Mouse (Mus musculus): ENCODE data around the gene Prrt1. TPM values are rescaled to one million over a fixed set of nuclear protein-coding genes. Genes with fewer than 3 reads are reported as not detected.

Prrt1 gene
- total and polyA plus RNA-seq, 3 experiments = 1.0 TPM; not detected in 2

GRCm38 (mm10) chr17:34651507-34652221, 22.3 kb downstream of the Prrt1 start:
- Histone ChIP-seq H3K4me1 (ENCODE audit: control insufficient read depth in 1 of 2, insufficient read depth in 2 of 2, low read length in 2 of 2) (peaks cover 0 to 8% of the 10 kb centered on the region in 2 experiments; a peak in 2 of 4 replicates), H3K27me3 (ENCODE audit: control insufficient read depth in 1 of 2, insufficient read depth in 2 of 2, low read length in 2 of 2) (no peaks in the 10 kb centered on the region), H3K9ac (ENCODE audit: control insufficient read depth, low read depth, low read length, poor library complexity, severe bottlenecking) (no peak overlapping the region), H3K27ac (ENCODE audit: control insufficient read depth, low read depth, low read length) (no peak overlapping the region), H3K9me3 (replicated peaks; ENCODE audit: insufficient read depth, low read length) (no peaks in the 10 kb centered on the region), H3K4me3 (ENCODE audit: control insufficient read depth in 1 of 2, insufficient read depth in 1 of 2, low read depth in 2 of 2, low read length in 2 of 2) (no peak overlapping the region), H3K79me2 (ENCODE audit: control insufficient read depth, insufficient read depth, low read length, poor library complexity) (peaks cover 15% of the 10 kb centered on the region), H3K36me3 (ENCODE audit: control insufficient read depth in 1 of 2, insufficient read depth in 2 of 2, low read length in 2 of 2) (peaks cover 0 to 5% of the 10 kb centered on the region in 2 experiments; a peak in 2 of 4 replicates)
- DNase-seq (ENCODE audit: low read depth, low spot score) = no peak
- peak; percentile 23 for TF ChIP-seq RAD21 (IDR thresholded peaks at IDR 0.05; ENCODE audit: low read depth, low read length)
- peak; percentile 30 to 73 (median 51); a peak in 5 of 6 replicates for TF ChIP-seq CTCF (IDR thresholded peaks at IDR 0.05 in 2 of 3, conservative IDR thresholded peaks at IDR 0.05 in 1 of 3; ENCODE audit: control insufficient read depth in 1 of 3, insufficient read depth in 1 of 3, low read depth in 2 of 3, low read length in 3 of 3, poor library complexity in 1 of 3, severe bottlenecking in 1 of 3)
- no peak for TF ChIP-seq TAL1 (IDR thresholded peaks at IDR 0.05; ENCODE audit: low read length)
- peak; percentile 37 for TF ChIP-seq SMC3 (IDR thresholded peaks at IDR 0.05; ENCODE audit: low read depth, low read length)
- TF ChIP-seq NELFE (IDR thresholded peaks at IDR 0.05; ENCODE audit: low read depth, low read length) = no peak
- TF ChIP-seq MYB (IDR thresholded peaks at IDR 0.05; ENCODE audit: low read depth, low read length) = no peak

GRCm38 (mm10) chr17:34652546-34652945, 23.2 kb downstream of the Prrt1 start:
- DNase-seq (ENCODE audit: low read depth, low spot score) = no peak
- TF ChIP-seq NELFE (IDR thresholded peaks at IDR 0.05; ENCODE audit: low read depth, low read length) (no peak), POLR2A (IDR thresholded peaks at IDR 0.05; ENCODE audit: control insufficient read depth in 1 of 2, insufficient read depth in 1 of 2, low read depth in 1 of 2, low read length in 2 of 2, poor library complexity in 1 of 2) (peak in 1 of 2 experiments; percentile 19; a peak in 1 of 4 replicates)
- H3K9me3 ChIP-seq (replicated peaks; ENCODE audit: insufficient read depth, low read length) = no peaks in the 10 kb centered on the region
- H3K4me1 ChIP-seq (ENCODE audit: control insufficient read depth in 1 of 2, insufficient read depth in 2 of 2, low read length in 2 of 2) = peaks cover 0 to 8% of the 10 kb centered on the region in 2 experiments; a peak in 2 of 4 replicates
- no peaks in the 10 kb centered on the region for H3K27me3 ChIP-seq (ENCODE audit: control insufficient read depth in 1 of 2, insufficient read depth in 2 of 2, low read length in 2 of 2)
- H3K27ac ChIP-seq (ENCODE audit: control insufficient read depth, low read depth, low read length) = no peak overlapping the region
- H3K4me3 ChIP-seq (ENCODE audit: control insufficient read depth in 1 of 2, insufficient read depth in 1 of 2, low read depth in 2 of 2, low read length in 2 of 2) = no peak overlapping the region
- no peak overlapping the region for H3K9ac ChIP-seq (ENCODE audit: control insufficient read depth, low read depth, low read length, poor library complexity, severe bottlenecking)
- peaks cover 0 to 5% of the 10 kb centered on the region in 2 experiments; a peak in 2 of 4 replicates for H3K36me3 ChIP-seq (ENCODE audit: control insufficient read depth in 1 of 2, insufficient read depth in 2 of 2, low read length in 2 of 2)
- peaks cover 10% of the 10 kb centered on the region for H3K79me2 ChIP-seq (ENCODE audit: control insufficient read depth, insufficient read depth, low read length, poor library complexity)

GRCm38 (mm10) chr17:34652985-34653384, 23.7 kb downstream of the Prrt1 start:
- Histone ChIP-seq H3K4me3 (ENCODE audit: control insufficient read depth in 1 of 2, insufficient read depth in 1 of 2, low read depth in 2 of 2, low read length in 2 of 2) (no peak overlapping the region), H3K27me3 (ENCODE audit: control insufficient read depth in 1 of 2, insufficient read depth in 2 of 2, low read length in 2 of 2) (no peaks in the 10 kb centered on the region), H3K79me2 (ENCODE audit: control insufficient read depth, insufficient read depth, low read length, poor library complexity) (peaks cover 6% of the 10 kb centered on the region), H3K9ac (ENCODE audit: control insufficient read depth, low read depth, low read length, poor library complexity, severe bottlenecking) (no peak overlapping the region), H3K9me3 (replicated peaks; ENCODE audit: insufficient read depth, low read length) (no peaks in the 10 kb centered on the region), H3K36me3 (ENCODE audit: control insufficient read depth in 1 of 2, insufficient read depth in 2 of 2, low read length in 2 of 2) (peaks cover 0 to 3% of the 10 kb centered on the region in 2 experiments; a peak in 2 of 4 replicates), H3K4me1 (ENCODE audit: control insufficient read depth in 1 of 2, insufficient read depth in 2 of 2, low read length in 2 of 2) (peaks cover 0 to 6% of the 10 kb centered on the region in 2 experiments; a peak in 1 of 4 replicates), H3K27ac (ENCODE audit: control insufficient read depth, low read depth, low read length) (no peak overlapping the region)
- no peak for TF ChIP-seq HCFC1 (IDR thresholded peaks at IDR 0.05; ENCODE audit: low read depth, low read length)
- no peak for TF ChIP-seq ZNF384 (IDR thresholded peaks at IDR 0.05; ENCODE audit: low read depth, low read length)
- TF ChIP-seq CTCF (IDR thresholded peaks at IDR 0.05 in 2 of 3, conservative IDR thresholded peaks at IDR 0.05 in 1 of 3; ENCODE audit: control insufficient read depth in 1 of 3, insufficient read depth in 1 of 3, low read depth in 2 of 3, low read length in 3 of 3, poor library complexity in 1 of 3, severe bottlenecking in 1 of 3) = no peak
- TF ChIP-seq E2F4 (IDR thresholded peaks at IDR 0.05; ENCODE audit: borderline replicate concordance, low read depth, low read length) = no peak
- TF ChIP-seq MAX (IDR thresholded peaks at IDR 0.05; ENCODE audit: low read length) = no peak
- no peak for TF ChIP-seq NRF1 (IDR thresholded peaks at IDR 0.05; ENCODE audit: insufficient read depth, low read depth, low read length, poor library complexity, severe bottlenecking)
- no peak for TF ChIP-seq POLR2AphosphoS2 (IDR thresholded peaks at IDR 0.05; ENCODE audit: low read length)
- TF ChIP-seq TBP (IDR thresholded peaks at IDR 0.05; ENCODE audit: low read depth, low read length) = no peak
- no peak for TF ChIP-seq GATA1 (IDR thresholded peaks at IDR 0.05; ENCODE audit: low read depth, low read length)
- no peak for TF ChIP-seq ZMIZ1 (IDR thresholded peaks at IDR 0.05; ENCODE audit: low read depth, low read length)
- no peak for TF ChIP-seq TCF12 (IDR thresholded peaks at IDR 0.05; ENCODE audit: low read depth, low read length)
- TF ChIP-seq CHD2 (IDR thresholded peaks at IDR 0.05; ENCODE audit: low read length) = no peak
- TF ChIP-seq RAD21 (IDR thresholded peaks at IDR 0.05; ENCODE audit: low read depth, low read length) = no peak
- no peak for TF ChIP-seq BHLHE40 (IDR thresholded peaks at IDR 0.05; ENCODE audit: borderline replicate concordance, low read depth, low read length)
- no peak for TF ChIP-seq ZKSCAN1 (IDR thresholded peaks at IDR 0.05; ENCODE audit: low read depth, low read length)
- TF ChIP-seq SMC3 (IDR thresholded peaks at IDR 0.05; ENCODE audit: low read depth, low read length) = no peak
- TF ChIP-seq ZC3H11A (IDR thresholded peaks at IDR 0.05; ENCODE audit: low read depth, low read length) = no peak
- DNase-seq (ENCODE audit: low read depth, low spot score) = no peak

Data from MEL (cell line).